Mouse (Mus musculus) MN1 (cell line): ENCODE results near the gene Ptprg.
A peak's percentile ranks its signal among the peaks of the same experiment; 100 is the strongest.

Experiments used
- DNase-seq: peaks from one replicate; pipeline ENCODE4 v3.0.0-alpha.2; 2016; ENCODE audit warnings: low spot score

The Ptprg gene

DNA sequence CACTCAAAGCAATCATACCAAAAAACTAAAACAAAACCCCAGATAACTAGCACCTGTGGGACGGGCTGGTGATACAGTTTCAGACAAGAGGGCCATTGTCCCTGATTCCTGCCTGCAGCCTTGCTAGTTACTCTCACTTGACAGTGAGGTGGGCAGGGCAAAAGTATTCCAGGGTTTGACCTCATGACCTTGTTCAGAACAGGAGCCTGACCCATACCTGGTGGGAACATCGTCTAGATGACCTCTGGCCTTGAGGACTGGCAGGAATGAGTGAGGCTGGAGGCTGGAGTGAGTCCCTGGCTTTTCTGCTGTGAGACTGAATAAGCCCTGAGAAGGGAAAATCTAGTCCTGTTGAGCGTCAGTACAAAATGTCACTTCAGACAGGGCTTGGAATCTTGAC, 11.1 kb downstream of the Ptprg start:
- DNase-seq: no peak

DNA sequence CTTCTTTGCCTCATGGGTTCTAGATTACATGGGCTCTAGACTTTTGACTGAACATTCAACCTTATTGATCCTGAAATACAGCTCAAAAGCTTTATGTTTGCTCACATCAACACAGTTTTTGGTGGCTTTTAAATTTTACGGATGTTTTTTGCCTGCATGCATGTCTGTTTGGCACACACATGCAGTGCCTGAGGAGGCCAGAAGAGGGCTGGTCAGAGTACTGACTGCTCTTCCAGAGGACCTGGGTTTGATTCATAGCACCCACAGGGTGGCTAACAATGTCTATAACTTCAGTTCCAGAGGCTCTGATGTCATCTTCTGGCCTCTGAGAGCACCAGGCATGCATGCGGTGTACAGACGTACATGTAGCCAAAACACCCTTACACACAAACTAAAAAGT, 12.0 kb downstream of the Ptprg start:
- DNase-seq: no peak

DNA sequence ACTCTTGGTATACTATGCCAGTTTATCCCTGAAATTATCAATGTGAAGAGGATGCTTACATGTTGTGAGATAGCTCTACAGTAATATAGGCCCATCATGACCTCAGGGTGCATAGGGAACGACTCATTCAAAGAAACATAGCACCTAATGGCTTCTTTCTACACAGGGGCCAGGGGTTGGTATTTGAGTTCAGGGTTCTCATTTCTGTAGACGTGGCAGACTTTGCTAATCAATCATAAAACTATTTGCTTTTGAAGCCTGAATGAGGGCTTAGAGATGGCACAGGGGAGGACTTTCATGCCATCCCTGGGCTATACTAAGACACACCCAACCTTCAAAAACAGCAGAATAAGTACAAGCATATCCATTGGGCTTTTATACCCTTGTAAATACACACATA, 16.4 kb downstream of the Ptprg start:
- no peak for DNase-seq

DNA sequence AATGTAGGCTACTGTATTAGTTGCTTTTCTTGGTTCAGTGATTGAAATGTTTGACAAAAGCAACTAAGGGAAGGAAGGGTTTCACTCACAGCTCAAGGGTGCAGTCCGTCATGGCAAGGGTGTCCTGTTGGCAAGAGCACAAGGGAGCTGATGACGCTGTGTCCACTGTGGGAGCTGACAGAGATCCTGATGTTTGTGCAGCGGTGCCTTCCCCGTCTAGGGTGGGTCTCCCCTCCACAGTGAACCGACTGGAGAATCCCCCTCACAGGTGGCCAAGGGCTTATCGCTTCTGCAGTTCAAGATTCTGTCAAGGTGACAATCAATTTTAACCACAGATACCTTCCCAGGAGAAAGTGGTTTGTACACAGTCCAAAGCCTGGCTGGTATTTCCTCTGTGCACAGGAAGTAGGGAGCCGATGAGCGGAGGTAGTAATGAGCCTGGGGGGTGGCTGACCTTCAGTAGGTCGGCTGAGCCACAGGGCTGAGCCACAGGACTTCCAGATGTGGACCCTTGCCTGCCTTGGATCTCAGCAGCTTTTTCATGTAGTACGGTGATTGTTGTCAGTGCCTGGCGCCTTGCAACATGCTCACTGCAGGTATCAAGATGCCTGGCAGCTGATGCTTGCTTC, 18.5 kb downstream of the Ptprg start:
- no peak for DNase-seq

DNA sequence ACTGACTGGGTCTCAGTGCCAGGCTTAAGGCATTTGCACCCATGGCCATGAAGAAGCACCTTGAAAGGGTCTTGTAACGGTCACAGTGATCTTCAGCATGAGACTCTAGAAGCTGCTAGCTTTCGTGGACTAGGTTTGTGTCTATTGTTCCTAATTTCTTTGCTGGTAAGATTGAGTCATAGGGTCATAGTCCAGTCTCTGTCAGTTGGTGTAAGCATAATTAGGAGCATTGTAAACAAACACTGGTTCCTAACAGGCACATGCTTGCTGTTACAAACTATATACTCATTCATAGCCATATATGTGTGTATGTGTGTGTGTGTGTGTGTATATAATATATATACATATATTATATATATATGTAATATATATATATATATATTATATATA, 19.1 kb downstream of the Ptprg start:
- no peak for DNase-seq

DNA sequence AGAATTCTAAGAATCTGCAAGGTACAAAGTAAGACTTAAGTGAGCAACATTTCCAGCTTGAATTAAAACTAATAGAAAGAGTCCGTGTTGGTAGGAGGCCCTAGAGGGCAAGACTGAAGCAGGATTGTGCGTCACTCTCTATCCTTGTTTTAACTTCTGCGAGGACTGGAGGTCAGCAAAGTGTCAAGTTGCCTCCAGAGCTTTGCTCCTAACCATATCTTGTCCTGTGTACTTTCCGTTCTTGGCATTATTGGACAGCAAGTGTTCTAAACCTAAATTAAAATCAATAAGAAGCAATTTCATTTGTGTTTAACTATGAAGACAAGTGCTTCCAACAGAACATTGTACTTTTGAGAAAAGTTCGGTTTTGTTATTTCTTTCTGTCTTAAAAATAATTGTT, 20.4 kb downstream of the Ptprg start:
- no peak for DNase-seq

DNA sequence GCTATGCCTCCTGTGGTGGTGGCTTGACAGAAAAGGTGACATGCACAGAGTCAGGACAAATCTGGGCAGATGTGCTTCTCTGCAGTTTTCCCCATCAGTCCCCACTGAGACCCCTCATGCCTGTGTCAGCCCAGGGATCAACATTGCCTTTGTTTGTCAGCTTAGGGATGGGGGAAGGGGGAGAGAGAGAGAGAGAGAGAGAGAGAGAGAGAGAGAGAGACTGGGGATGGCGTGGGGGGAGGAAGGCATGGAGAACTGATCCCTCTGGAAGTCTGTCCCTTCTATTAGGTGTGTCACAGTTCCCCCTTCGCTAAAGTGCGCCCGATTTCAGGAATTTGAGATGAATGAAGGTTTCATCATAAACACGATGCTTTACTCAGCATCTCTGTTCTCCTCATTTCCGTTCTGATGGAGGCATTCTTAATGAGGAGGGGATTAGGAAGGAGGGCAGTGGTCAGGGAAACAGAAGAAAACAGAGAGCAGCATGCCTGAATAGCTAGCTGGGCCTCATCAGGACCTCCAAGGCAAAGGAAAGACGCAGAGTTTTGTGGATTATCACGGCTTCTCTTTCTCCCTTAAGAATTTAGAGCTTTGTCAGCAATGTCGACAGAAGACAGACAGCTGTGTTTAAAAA, 24.1 kb downstream of the Ptprg start:
- no peak for DNase-seq

DNA sequence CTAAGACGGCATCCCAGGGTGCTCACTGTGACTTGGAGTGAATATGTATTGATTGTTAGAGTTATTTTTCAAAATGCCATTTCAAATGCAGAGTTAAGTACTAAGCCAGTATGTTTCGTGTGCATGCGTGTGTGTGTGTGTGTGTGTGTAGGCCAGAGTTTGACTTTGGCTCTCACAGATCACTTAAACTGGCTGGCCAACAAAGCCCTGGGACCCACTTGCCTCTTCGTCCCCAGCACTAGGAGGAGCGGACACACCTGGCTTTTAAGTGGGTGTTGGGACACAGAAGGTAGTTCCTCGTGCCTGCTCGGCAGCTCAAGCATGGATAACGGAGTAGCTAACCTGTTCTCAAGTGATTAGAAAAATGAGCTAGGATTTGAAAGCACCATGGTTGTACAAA, 24.6 kb downstream of the Ptprg start:
- no peak for DNase-seq

DNA sequence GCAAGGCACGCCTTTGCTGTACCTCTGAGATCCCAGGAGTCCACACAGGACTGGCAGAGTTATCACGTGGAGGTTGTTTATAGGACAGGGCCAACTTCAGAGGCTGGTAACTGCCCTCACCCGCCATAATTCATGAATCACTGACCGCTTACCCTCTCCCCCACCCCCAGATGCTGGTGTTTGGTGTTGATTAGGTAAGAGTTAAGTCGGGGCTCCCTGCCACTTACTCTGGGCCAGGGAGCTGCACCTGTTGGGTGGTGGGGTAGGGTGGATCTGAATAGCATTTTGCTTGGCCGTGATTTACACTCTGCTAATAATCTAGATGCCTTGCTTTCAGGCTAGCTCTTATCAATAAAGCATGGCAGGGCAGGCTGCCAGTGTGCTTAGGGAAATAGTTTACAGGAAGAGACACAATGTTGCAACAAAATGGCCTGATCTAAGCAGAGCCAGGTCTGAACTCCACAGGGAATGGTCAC, 25.2 kb downstream of the Ptprg start:
- DNase-seq: peak; percentile 48

DNA sequence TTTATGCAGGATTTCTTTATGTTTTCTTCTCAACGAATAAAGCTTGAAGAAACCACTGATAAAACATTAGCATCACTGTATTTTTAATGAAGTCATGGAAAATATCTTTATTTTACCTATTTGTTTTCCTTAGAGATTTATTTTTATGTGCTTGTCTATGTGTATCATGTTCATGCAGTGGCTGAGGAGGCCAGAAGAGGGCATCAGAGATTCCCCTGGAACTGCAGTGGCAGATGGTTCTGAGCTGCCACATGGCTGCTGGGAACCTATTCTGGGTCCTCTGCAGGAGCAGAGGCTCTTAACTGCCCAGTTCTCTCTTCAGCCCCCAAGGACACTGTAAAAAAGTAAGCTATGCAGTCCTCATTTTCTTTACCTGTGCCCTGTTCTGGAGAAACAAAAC, 26.6 kb downstream of the Ptprg start:
- DNase-seq: no peak

DNA sequence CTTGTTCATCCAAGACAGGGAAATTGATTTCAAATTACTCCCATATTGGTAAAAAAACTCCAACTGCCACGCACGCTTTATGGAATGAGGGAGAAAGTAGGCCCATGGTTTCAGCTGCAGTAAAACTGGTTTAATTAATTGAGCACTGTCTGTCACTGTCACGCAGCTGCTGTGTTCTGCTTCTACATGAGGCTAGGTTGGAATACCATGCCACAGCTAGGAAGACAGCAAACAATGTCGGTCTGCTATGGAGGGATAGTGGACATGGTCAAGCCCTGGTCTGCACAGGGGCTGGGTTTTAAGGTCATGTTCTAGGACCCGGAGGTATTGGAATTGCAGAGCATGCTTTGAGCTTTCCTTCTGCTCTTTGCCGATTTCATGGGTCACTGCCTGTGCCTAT, 30.9 kb downstream of the Ptprg start:
- DNase-seq: no peak

DNA sequence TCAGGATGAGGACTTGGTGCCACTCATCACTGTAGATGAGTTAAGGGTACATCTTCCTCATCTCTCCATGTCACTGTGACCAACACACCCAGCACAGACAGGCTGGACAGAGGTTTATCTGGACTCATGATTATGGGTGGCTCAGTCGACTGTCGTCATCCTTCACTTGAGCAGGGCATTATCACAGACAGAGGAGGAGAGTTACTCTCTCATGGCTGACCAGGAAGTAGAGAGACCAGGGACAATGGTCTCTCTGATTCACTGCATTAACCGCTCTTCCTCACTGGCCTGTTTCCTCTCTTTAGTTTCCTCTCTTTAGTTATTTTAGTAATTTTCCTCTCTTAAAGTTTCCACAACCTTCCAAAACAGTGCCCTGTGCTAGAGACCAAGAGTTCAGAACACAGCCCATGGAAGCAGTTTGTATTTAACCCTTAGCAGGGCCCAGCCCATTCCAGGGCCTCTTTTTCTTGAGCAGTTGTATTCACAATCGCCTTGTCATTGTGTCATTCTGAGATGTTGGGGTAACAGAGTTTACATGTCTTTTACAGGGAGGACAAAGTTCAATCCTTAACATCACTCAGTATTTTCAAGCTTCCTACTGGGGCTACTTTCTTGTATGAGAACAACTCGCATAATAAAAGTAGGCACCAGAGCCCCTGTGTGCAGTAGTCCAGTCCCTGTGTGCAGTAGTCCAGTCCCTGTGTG, 31.7 kb downstream of the Ptprg start:
- DNase-seq: no peak

DNA sequence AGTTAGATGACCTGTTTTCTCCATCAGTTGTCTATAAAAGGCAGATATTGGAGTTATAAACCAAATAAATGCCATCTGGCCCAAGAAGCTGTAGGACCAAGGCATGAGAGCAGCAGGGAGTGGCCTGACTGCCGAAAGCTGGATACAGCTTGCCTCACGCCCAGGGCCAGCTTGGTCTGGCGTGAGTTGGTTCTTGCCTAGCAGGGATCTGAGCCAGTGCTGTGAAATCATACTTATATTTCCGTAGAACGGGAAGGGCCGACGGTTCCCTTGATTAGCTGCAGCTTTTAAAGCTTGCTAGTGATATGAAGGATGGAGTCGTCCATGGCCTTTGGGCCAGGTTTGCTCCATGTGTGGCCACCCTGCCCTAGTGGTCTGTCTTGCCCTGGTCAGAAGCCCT, 37.1 kb downstream of the Ptprg start:
- no peak for DNase-seq

DNA sequence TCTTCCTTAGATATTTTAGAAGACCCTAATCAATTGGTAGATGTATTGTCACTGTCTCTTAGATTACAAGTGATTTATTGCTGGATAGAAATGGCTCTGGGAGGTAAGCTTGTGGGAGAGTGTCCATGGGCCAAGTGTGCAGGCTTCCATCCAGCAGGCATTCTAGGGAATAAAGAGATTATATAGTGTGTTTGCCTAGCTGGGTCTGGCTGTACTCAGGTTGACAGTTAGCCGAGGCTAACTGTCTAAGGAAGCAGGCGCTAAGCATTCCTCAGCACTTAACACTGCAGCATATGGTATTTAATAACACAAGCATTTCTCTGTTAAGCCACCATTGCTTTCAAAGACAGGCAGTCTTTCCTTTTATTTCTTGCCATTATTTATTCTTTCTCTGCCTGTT, 39.3 kb downstream of the Ptprg start:
- DNase-seq: no peak

DNA sequence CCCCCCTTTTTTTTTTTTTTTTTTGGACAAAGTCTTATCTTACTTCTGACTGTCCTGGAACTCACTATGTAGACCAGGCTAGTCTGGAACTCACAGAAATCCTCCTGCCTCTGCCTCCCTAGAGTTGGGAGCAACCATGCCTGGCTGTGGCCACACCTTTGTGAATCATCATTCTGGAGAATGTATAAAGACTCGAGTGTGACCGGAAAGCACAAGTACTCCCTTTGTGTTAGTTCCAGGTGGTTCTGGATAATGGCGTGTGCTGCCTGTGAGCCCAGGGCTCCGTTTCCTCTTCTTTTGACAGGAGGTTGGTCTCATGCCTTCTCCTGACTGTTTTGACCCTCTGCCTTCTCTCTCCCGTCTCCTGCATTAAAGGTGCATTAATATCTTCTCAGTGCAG, 41.0 kb downstream of the Ptprg start:
- no peak for DNase-seq

DNA sequence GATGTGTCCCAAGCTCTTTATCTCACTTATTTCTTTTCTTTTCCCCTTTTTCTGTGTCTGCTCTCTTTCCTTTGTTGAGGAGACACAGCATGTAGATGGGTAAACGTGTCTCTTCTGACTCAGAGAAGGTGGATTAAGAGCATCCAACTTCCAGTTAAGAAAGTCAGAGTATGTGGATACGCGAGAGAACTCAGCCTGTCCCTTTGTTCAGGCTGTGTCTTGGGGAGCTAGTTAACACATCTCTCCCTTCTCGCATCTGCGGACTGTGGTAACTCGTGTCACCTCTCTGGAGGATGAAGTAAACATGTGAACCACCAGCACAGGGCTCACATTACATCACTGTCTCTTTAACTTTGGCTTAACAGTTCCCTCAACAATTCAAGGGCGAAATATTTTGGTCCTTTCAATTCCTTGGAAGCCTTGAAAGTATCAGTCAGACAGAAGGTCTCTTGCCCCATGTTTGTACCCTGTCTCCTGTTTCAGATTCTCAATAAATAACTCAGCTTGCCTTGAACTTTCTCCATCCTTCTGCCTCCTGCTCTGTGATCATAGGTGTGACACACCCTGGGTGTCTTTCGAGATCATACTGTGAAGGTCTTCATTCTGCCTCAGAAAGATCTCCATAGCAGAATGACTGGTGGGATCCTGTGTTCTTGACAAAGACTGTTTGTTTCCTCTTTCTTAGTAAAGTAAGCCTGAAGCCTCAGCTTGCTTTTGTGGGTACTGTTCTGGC, 51.0 kb downstream of the Ptprg start:
- DNase-seq: no peak

DNA sequence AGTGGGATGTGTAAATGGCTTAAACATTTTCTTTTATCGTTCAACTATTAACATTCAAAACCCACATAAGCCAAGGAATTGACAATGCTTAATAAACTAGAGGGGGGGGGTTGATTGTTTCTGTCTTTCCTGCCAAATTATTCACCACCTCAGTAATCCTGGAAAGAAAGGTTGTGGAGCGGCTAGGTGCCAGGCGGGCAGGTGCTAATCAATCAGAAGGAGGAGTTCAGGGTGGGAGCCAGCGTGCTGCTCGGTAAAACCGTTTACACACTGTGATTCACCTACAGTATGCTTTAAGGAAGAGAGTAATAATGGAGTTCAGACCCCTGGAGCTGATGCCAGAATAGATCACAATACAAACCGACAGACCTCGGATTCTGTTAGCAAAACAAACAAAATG, 55.0 kb downstream of the Ptprg start:
- no peak for DNase-seq

DNA sequence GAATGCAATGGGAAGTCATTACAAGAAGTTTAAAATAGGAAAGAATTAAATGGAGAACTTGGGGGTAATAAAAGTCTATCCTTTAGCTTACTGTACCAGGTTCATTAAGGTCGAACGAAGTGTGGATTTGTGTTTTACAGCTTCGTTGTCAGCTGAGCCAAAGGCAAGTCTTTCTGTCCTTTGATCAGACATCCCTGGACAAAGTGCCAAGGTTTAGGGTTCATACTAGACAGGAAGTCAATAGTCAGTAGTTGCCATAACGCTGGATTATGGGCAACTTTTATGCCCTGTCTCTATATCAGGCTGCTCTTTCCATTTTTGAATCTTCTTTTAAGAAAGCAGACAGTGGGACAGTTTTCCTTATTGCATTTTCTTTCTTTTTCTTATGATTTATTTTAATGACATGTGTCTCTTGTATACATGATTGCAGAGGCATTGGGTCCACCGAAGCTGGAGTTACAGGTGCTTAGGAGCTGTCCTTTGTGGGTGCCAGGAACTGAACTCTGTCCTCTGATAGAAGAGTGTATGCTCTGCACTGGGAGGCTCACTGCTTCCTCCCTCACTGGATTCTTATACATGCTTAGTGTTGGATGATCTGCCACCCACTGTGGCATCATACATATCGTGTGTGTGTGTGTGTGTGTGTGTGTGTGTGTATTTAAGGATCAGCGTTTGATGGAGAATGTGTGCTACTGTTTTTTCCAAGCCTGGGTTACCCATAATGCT, 56.7 kb downstream of the Ptprg start:
- no peak for DNase-seq

DNA sequence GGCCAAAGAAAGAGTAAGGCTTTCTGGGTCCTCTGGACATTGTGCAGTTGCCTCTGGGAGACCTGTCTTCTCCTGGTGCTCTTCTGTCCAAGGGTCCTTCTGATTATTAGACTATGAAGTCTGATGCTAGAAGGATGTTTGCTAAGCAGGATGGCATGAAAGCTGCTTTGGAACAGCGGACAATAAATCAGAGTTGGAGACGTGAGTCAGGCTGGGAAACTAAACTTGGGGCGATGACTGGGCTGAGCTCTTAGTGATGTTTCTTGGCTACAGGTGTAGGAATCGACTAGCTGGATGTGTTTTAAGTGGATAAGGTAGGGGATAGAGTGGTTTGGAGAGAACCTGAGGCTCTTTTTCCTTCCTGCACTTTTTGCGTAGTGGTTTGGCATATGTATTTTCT, 59.1 kb downstream of the Ptprg start:
- DNase-seq: no peak

DNA sequence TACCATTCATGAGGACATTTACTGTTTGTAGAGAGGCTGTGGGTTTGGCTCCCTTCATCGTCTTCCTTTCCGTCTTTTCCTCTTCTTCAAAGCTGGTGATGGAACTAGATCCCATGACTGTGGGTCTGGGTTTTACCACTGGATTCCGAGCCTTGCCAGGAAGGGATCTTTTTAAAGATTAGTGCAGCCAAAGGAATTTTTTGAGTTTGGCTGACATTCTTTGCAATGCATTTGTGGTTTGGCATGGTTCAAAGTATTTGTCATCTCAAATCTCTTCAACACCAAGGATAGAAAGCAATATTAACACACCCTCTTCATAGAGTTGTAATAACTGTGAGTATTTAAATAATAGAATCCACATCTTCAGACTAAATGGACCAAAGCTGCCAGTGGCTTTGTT, 59.8 kb downstream of the Ptprg start:
- DNase-seq: no peak

DNA sequence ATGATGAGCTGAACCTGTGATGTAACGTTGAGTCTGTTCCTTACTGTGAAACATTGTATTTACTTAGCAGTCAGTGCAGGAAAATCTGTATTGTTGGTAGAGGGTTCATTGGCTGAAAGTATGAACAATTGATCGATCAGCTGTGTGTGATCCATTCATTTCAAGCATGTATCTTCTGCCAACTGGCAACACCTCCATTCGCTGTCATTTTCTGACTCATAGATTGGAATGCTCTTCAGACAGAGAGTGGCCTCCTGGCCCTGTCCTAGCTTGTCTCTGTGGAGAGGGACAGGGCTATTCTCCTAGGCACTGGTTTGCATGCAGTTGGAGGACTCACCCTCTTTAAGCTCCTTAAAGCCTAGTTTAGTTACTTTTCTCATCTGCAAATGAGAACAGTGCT, 62.4 kb downstream of the Ptprg start:
- DNase-seq: no peak

DNA sequence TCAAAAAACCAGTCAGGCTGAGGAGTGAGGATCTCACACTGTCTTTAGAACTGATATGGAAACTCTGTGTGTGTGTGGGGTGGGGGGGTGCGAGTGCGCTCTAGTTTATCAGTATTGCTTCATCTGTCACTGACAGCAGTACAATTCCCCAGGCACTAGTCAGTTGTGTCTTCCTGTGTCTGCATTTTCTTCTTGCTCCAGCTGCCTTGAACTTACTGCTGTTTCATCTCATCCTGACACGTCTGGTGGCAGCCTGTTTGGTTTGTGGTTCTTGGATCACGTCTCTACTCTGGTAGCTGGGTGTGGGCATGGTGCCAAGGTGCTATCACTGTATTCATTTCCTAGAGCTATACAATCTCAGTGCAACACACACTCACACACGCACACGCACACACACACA, 64.0 kb downstream of the Ptprg start:
- DNase-seq: peak; percentile 58
